12 mouse cellular contexts compared by ENCODE assay signal in genomic region chr7:64250417-64250816, GRCm38 (mm10).
"Had no signal": no experiment of that assay in that cellular context is flagged by ENCODE, and none has a peak within 500 bp of the region (broad histone marks: within the 10 kb centered on the region; RNA-seq: fewer than 3 reads in every experiment).

No protein-coding gene starts in this region.

- ATAC-seq: midbrain, embryonic 13.5 days; midbrain, embryonic 15.5 days had no signal

- DNase-seq: lung, embryonic 14.5 days; lung, postnatal 10 days; retina, postnatal 1 day; right cerebral cortex, adult 18-20 months; right cerebral cortex, postnatal 25 days; right cerebral cortex, postnatal 4 days; spleen, adult 18-20 months; thymus, adult 18-20 months; thymus, postnatal 25 days; thymus, postnatal 4 days had no signal
